Mouse (Mus musculus) erythroid progenitor cell, adult 5-6 weeks (primary cell): ENCODE measurements around the gene Hdac4. TPM values are rescaled to one million over a fixed set of nuclear protein-coding genes. Genes with fewer than 3 reads are reported as not detected.

ENCODE experiments used
- ATAC-seq: replicated peaks from 2 replicates; pipeline ENCODE4 v1.8.0; 2016; ENCODE audit warnings: moderate number of reproducible peaks, mild to moderate bottlenecking, moderate TSS enrichment, inconsistent platforms; ENCODE audit not compliant: poor library complexity, low FRiP score, severe bottlenecking
- total RNA-seq, 2 experiments: library from RNA; stranded (forward) in 1 of 2; stranded (reverse) in 1 of 2; fragments of 150-400 nt in 1 of 2; fragments of 186-747, 209-891 nt in 1 of 2; gene quantifications; 2 replicates each; pipeline versions ENCODE4 v1.2.3 to v1.2.4; 2015 to 2017; ENCODE audit warnings: low replicate concordance in 2 of 2

Hdac4 gene
- total RNA-seq, 2 experiments from 2014 or later = 3.6 to 6.3 TPM

DNA sequence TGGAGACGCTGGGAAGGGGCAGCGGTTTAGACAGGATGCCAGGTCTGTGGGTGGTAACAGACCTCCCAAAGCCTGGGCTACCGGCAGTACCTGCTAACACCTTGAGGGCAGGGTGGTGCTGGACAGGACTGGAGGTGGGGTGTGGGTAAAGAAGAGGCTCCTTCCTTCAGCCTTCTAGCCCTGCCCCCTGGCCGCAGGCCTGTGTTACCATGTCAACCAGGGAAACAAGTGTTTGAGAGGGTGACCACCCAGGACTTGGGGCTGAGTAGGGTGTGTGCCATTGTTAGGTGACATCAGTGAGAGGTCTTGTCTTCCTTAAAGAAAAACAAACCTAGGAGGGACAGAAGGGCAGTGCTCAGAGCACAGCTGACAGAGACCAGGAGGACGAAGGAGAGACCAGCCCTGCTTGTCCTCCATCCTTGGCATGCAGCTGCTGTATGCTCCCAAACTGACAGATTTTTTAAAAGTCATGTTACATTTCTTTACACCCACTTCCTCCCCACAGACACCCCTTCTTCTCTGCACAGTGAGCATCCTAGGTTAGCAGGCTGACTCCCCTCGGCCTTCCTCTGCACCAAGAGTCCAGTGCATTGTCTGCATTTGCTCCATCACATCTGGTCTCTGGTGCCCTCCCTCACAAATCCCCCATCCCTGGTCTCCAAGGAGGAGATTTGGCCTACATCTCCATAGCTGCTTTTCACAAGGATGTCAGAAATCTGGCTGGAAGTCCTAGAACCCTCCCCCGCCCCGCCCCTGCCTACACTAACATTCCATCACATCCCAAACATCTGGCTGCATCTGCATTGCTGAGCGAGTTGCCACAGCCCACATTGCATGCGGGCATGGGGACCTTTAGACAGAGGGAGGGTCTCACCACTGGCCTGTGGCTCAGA, 283.0 kb downstream of the Hdac4 start:
- no peak for ATAC-seq

DNA sequence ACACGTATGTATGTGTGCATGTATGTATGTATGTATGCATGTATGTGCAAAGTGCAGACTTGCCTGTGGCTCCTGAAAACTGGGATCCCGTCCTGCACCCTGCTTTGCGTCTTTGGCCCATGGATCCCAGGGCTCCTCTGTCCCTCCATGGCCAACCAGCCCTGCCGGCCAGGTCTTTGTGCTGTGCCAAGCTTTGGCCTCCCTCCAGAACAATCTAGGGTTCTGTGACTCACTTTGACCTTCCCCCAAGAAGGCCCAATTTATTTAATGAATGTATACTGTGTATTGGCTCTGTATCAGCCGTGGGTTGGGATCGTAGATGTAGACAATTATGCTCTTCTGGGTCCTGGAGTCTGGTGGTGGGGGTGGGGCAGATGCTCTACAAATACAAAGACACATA, 290.2 kb downstream of the Hdac4 start:
- ATAC-seq = no peak

DNA sequence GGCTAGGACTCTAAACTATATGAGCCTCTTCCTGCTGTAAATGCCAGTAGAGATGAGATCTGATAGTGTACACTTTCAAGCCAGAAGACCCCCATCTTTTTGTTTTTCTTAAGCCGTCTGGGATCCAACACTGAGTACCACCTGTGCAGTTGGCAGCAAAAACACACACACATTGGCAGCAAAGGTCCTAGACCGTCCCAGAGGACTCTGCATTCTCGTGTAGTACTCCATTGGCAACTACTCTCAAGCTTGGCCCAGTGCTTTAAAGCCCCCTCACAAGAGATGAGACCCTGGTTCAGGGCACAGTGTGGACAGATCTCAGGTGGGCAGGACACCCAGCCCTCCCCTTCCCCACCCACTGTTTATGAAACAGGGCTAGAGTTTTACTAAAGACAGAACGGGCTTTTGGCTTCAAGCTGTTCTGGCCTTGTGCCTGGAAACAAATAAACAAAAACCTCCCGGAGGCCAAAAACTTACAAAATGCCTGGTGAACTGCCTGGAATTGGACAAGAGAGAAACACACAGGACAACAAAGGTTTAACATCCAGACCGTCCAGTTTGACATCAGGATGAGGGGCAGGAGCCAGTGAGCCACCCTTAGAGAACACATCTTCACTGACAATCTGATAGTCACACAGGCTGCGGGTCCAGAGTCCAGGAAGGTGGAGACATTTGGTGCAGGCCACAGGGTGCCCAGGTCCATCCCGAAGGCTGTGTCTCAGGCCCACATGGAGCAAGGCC, 292.1 kb downstream of the Hdac4 start:
- no peak for ATAC-seq

DNA sequence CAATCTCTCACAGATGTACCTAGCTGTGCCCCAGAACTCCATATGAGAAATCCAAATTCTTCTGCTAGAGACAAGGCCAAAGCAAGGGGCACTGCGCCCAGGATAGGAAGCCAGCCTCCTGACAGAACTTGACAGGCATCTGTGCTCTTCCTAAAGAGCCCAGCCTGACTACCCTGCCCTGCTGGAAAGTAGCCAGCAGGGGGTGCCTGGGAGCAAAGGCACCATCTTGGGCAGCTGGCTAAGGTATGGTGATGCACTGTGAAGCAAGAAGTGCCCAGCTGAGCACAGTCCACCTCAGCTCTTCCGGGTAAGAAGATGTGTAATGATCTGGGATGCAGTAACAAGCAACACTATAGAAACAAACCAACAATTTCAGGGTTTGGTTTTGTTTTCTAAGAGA, 298.4 kb downstream of the Hdac4 start:
- no peak for ATAC-seq

DNA sequence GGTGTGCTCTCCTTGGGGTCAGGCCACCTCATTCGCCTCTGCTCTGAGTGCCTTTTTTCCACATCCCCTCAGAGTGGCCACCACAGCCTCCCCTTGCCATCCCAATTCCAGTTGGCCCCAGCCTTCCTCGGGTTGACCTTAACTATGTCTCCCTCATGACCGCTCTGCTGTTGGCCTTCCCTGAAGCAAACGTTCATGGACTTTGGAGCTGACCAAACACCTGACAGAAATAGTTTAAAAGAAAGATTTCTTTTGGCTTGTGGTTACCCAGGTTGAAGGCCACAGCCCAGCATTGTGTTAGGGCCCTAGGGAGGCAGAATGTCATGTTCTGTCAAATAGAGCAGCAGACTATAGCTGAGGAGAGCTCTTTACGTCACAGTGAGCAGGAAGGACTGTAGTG, 301.2 kb downstream of the Hdac4 start:
- ATAC-seq = no peak

DNA sequence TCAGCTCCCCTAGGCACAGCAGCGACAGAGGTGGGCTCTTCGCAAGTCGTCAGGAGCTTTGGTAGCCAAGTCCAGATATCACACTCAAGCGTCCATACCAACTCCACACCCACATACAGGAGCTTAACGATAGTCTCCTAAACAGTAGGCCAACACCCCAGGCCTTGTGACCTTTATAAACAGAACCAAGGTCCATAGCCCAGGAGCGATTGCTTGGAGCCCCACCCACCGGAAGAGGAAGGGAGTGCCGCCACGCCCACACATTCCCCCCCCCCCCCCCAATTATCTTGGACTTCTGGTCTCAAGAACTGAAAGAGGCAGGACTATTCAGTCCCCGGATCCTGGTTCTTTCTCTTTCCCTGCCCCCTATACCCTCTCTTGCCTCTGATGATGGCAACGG, 301.9 kb downstream of the Hdac4 start:
- ATAC-seq = no peak

DNA sequence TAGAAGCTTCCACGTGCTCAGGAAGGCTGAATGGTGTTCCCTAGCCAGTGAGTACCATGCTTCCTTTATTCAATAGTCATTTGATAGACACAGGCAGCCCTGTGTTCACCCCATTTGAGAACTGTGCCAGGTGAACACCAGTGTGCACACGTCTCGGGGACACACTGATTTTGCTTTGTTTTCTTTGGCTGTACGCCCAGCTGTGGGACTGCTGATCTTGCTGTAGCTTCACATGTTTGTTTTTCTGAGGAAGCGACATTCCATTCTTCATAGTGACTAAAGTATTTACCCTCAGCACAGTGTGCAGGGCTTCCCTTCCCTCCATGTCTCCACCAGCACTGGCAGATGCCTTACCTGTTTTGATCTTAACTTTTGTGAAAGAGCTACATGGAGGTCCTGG, 312.4 kb downstream of the Hdac4 start:
- ATAC-seq = no peak

DNA sequence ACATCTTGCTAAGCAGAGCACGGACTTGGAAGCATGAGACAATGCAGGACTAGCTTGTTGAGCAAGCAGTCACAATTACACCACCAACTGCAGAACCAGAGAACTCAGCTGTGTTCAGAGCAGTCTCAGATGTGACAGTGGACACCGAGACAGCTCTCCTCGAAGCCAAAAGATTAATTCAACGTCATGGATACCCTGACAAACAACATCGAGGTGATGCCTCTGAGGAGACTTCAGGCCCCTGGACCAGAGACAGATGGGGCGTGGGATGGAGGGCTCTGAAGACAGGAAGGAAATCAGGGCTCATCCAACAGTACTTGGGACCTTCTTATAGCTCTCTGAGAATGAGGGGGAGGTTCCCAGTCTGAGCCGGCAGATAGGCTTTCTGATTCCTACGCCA, 314.6 kb downstream of the Hdac4 start:
- no peak for ATAC-seq

DNA sequence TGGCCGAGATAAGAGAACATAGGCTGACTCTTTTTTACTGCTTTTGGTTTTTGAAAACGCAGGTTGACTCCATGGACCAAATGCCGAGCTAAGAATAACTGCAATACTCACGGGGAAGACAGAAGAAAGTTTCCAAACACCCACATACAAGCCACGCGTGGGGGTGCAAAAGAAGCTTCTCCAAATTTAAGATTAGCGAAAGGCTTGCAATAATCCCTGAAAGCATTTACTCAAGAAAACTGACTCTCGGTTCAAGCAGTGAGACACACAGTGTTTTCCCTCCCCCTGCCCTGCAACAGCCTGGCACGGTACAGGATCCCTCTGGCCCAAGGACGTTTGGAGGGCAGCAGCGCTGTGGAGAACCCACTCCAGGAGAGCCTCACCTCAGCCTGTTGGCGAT, 315.3 kb downstream of the Hdac4 start:
- no peak for ATAC-seq
